Mouse (Mus musculus) liver, embryonic 14.5 days (tissue): ENCODE results near the gene Anapc15. TPM values are rescaled to one million over a fixed set of nuclear protein-coding genes. Genes with fewer than 3 reads are reported as not detected.

Experiments
- ATAC-seq: fragments of 200-750 bp; cut with Nextera tagmentation; 2 replicates; pipeline ENCODE4 v1.8.0; 2017; ENCODE audit warnings: moderate number of reproducible peaks, mild to moderate bottlenecking, moderate library complexity; ENCODE audit not compliant: insufficient read depth
- DNase-seq, 3 experiments: peaks; one replicate each; pipeline ENCODE4 v3.0.0-alpha.2; 2012 to 2013; ENCODE audit warnings: low read depth in 3 of 3, low spot score in 3 of 3
- H3K27ac ChIP-seq: fragments of 300-500 bp; sonication (generic); 2 replicates; pipeline ENCODE4 v1.5.1; 2014; ENCODE audit warnings: moderate library complexity, mild to moderate bottlenecking, control low read depth, inconsistent platforms
- H3K27me3 ChIP-seq: fragments of 300-500 bp; sonication (generic); 2 replicates; pipeline ENCODE4 v1.6.1; 2014; ENCODE audit warnings: mild to moderate bottlenecking, low read length, moderate library complexity; ENCODE audit not compliant: control insufficient read depth, insufficient read depth
- H3K36me3 ChIP-seq: fragments of 300-500 bp; sonication (generic); replicated peaks from 2 replicates; pipeline ENCODE4 v1.6.1; 2014; ENCODE audit warnings: low read depth; ENCODE audit not compliant: control insufficient read depth, insufficient read depth
- H3K4me1 ChIP-seq, 2 experiments: fragments of 200-500 bp in 1 of 2; fragments of 300-500 bp in 1 of 2; sonication (generic) in 1 of 2; replicated peaks; 2 replicates each; pipeline ENCODE4 v1.6.1; 2012 to 2014; ENCODE audit warnings: antibody characterized with exemption in 1 of 2, inconsistent platforms in 1 of 2, low read length in 1 of 2; ENCODE audit not compliant: control insufficient read depth in 2 of 2, insufficient read depth in 2 of 2
- H3K4me2 ChIP-seq: fragments of 300-500 bp; sonication (generic); 2 replicates; pipeline ENCODE4 v1.6.1; 2014; ENCODE audit warnings: low read depth, mild to moderate bottlenecking, control low read depth, moderate library complexity
- H3K4me3 ChIP-seq, 2 experiments: fragments of 200-500 bp in 1 of 2; fragments of 300-500 bp in 1 of 2; sonication (generic) in 1 of 2; 2 replicates each; pipeline ENCODE4 v1.5.1; 2012 to 2014; ENCODE audit warnings: low read depth in 2 of 2, low read length in 2 of 2, mild to moderate bottlenecking in 2 of 2, control low read depth in 1 of 2, inconsistent platforms in 1 of 2, moderate library complexity in 1 of 2; ENCODE audit not compliant: insufficient read depth in 1 of 2
- H3K9ac ChIP-seq: fragments of 300-500 bp; sonication (generic); replicated peaks from 2 replicates; pipeline ENCODE4 v1.6.1; 2014; ENCODE audit warnings: mild to moderate bottlenecking, control low read depth, moderate library complexity
- H3K9me3 ChIP-seq: fragments of 300-500 bp; sonication (generic); 2 replicates; pipeline ENCODE4 v1.6.1; 2016; ENCODE audit warnings: low read length, mixed read lengths; ENCODE audit not compliant: control insufficient read depth
- CTCF ChIP-seq: IDR thresholded peaks from 2 replicates; pipeline ENCODE4 v1.5.1; 2016; ENCODE audit warnings: antibody characterized with exemption, low read depth, control low read depth
- EP300 ChIP-seq: IDR thresholded peaks from 2 replicates; pipeline ENCODE4 v1.6.1; 2016; ENCODE audit warnings: antibody characterized with exemption, low read depth
- WGBS: fragments of 180-500 bp; shearing (Covaris S2); extraction: QIAGEN DNeasy Blood & Tissue Kit; methylation state at CpG from one replicate; pipeline ENCODE4 v1.1.7; 2014; ENCODE audit not compliant: insufficient replicate concordance; 5-methylcytosine and 5-hydroxymethylcytosine counted together
- polyA plus RNA-seq, 2 experiments: library from polyadenylated mRNA; depleted of rRNA in 1 of 2; stranded (reverse) in 1 of 2; unstranded in 1 of 2; fragments of >200 nt; fragmentation: Nextera tagmentation in 1 of 2; extraction: Ambion mirVana in 1 of 2; gene quantifications; 2 replicates each; pipeline versions ENCODE4 v1.2.1 to v1.2.3; 2012 to 2014

Gene Anapc15
- polyA plus RNA-seq, 2 experiments = 51.9 to 54.6 TPM

GRCm38 (mm10) chr7:101906696-101907095 lies 43.2 kb downstream of the Anapc15 start:
- Histone ChIP-seq H3K9ac (peak overlapping the region; percentile 91), H3K27ac (peak overlapping the region; percentile 76), H3K36me3 (peaks cover 9% of the 10 kb centered on the region), H3K4me3 (peak overlapping the region; percentile 81 to 85), H3K9me3 (no peaks in the 10 kb centered on the region), H3K4me1 (peaks cover 14 to 24% of the 10 kb centered on the region in 2 experiments), H3K27me3 (no peaks in the 10 kb centered on the region), H3K4me2 (peak overlapping the region; percentile 94)
- no peak for DNase-seq
- TF ChIP-seq EP300 (no peak), CTCF (no peak)
- 33% methylated on average over 8 of the region's 8 CpGs for WGBS
- ATAC-seq = no peak

- 32% methylated on average over 4 of the region's 4 CpGs for WGBS
- ATAC-seq (no peak), DNase-seq (no peak)
- H3K27ac ChIP-seq = no peak overlapping the region
- peak overlapping the region; percentile 11; the same call in 1 of the 2 replicates for H3K4me2 ChIP-seq
- H3K36me3 ChIP-seq = peaks cover 18% of the 10 kb centered on the region
- H3K4me1 ChIP-seq = peaks cover 14 to 24% of the 10 kb centered on the region in 2 experiments
- TF ChIP-seq CTCF (no peak), EP300 (no peak)
- H3K9me3 ChIP-seq = no peaks in the 10 kb centered on the region
- no peaks in the 10 kb centered on the region for H3K27me3 ChIP-seq
- H3K4me3 ChIP-seq = no peak overlapping the region
- no peak overlapping the region for H3K9ac ChIP-seq
Observed at GRCm38 (mm10) chr7:101908367-101908766, 44.9 kb downstream of the Anapc15 start.

GRCm38 (mm10) chr7:101910138-101910537 lies 46.6 kb downstream of the Anapc15 start:
- H3K27ac ChIP-seq = no peak overlapping the region
- no peak overlapping the region for H3K4me3 ChIP-seq
- no peak overlapping the region for H3K9ac ChIP-seq
- TF ChIP-seq CTCF (no peak), EP300 (no peak)
- peaks cover 18% of the 10 kb centered on the region for H3K36me3 ChIP-seq
- no peaks in the 10 kb centered on the region for H3K9me3 ChIP-seq
- no peaks in the 10 kb centered on the region for H3K27me3 ChIP-seq
- no peak overlapping the region for H3K4me2 ChIP-seq
- DNase-seq = no peak
- ATAC-seq = no peak
- peaks cover 9 to 20% of the 10 kb centered on the region in 2 experiments for H3K4me1 ChIP-seq
- WGBS = 75% methylated on average over 4 of the region's 4 CpGs

GRCm38 (mm10) chr7:101911982-101912381 lies 48.5 kb downstream of the Anapc15 start:
- no peak overlapping the region for H3K9ac ChIP-seq
- TF ChIP-seq CTCF = peak; percentile 38
- no peak for TF ChIP-seq EP300
- H3K9me3 ChIP-seq = no peaks in the 10 kb centered on the region
- WGBS = 65% methylated on average over 3 of the region's 3 CpGs
- no peak overlapping the region for H3K27ac ChIP-seq
- H3K36me3 ChIP-seq = peaks cover 18% of the 10 kb centered on the region
- H3K4me1 ChIP-seq = peaks cover 0 to 9% of the 10 kb centered on the region in 2 experiments; a peak in 2 of 4 replicates
- ATAC-seq (no peak), DNase-seq (no peak)
- no peak overlapping the region for H3K4me2 ChIP-seq
- no peaks in the 10 kb centered on the region for H3K27me3 ChIP-seq
- H3K4me3 ChIP-seq = no peak overlapping the region

DNA sequence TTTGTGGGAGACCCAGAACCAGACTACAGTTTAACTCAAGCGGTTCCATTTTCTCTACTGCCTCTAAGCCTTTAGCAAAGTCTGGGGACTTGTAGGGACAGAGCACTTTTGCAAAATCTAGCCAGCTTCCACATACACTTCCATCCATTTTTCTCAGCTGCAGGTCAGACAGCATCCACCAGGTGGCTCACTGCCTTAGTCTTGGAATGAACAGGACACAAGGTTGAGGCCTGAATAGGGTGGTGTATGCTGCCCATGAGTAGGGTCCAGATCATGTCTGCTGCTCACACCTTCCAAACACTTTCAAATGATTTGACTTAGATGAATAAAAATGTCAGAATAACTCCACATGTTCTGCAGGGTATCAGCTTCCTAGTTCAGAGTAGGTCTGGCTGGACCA lies 54.6 kb downstream of the Anapc15 start:
- Histone ChIP-seq H3K4me1 (no peaks in the 10 kb centered on the region), H3K9ac (no peak overlapping the region), H3K27ac (no peak overlapping the region), H3K4me3 (no peak overlapping the region), H3K27me3 (no peaks in the 10 kb centered on the region), H3K9me3 (no peaks in the 10 kb centered on the region), H3K4me2 (no peak overlapping the region), H3K36me3 (no peaks in the 10 kb centered on the region; the same call in 1 of the 2 replicates)
- DNase-seq (peak in 2 of 3 experiments; percentile 30 to 44), ATAC-seq (peak; percentile 63; the same call in 1 of the 2 replicates)
- WGBS = 27% methylated on average over 1 of the region's 1 CpGs
- TF ChIP-seq EP300 = no peak
- TF ChIP-seq CTCF = peak; percentile 91
